Mouse (Mus musculus) neural tube, embryonic 12.5 days (tissue): ENCODE measurements around the gene Zfp644. TPM values are rescaled to one million over a fixed set of nuclear protein-coding genes. Genes with fewer than 3 reads are reported as not detected.
A peak's percentile ranks its signal among the peaks of the same experiment; 100 is the strongest.

ENCODE experiments used
- ATAC-seq: fragments of 200-750 bp; cut with Nextera tagmentation; 2 replicates; pipeline ENCODE4 v1.8.0; 2017; ENCODE audit warnings: low read depth, mild to moderate bottlenecking, moderate TSS enrichment, moderate library complexity; ENCODE audit not compliant: low FRiP score
- H3K27ac ChIP-seq: fragments of 300-500 bp; sonication (generic); 2 replicates; pipeline ENCODE4 v1.5.1; 2016
- H3K27me3 ChIP-seq: fragments of 300-500 bp; sonication (generic); replicated peaks from 2 replicates; pipeline ENCODE4 v1.6.1; 2016; ENCODE audit warnings: mild to moderate bottlenecking
- H3K36me3 ChIP-seq: fragments of 300-500 bp; sonication (generic); 2 replicates; pipeline ENCODE4 v1.6.1; 2016; ENCODE audit warnings: mild to moderate bottlenecking
- H3K4me1 ChIP-seq: fragments of 300-500 bp; sonication (generic); 2 replicates; pipeline ENCODE4 v1.6.1; 2016
- H3K4me2 ChIP-seq: fragments of 300-500 bp; sonication (generic); replicated peaks from 2 replicates; pipeline ENCODE4 v1.6.1; 2016; ENCODE audit warnings: mild to moderate bottlenecking
- H3K4me3 ChIP-seq: fragments of 300-500 bp; sonication (generic); 2 replicates; pipeline ENCODE4 v1.5.1; 2016
- H3K9ac ChIP-seq: fragments of 300-500 bp; sonication (generic); 2 replicates; pipeline ENCODE4 v1.6.1; 2016; ENCODE audit warnings: mild to moderate bottlenecking
- H3K9me3 ChIP-seq: fragments of 300-500 bp; sonication (generic); 2 replicates; pipeline ENCODE4 v1.6.1; 2016; ENCODE audit warnings: mild to moderate bottlenecking
- WGBS: fragments of 180-500 bp; shearing (Covaris S2); methylation state at CpG from one replicate; pipeline ENCODE4 v1.1.7; 2016; 5-methylcytosine and 5-hydroxymethylcytosine counted together
- polyA plus RNA-seq: library from polyadenylated mRNA; unstranded; fragments of >200 nt; fragmentation: Nextera tagmentation; extraction: Ambion mirVana; gene quantifications from 2 replicates; pipeline ENCODE4 v1.2.1, GENCODE M21; 2016

The Zfp644 gene
- 63.3 and 72.9 TPM in 2 replicates for polyA plus RNA-seq

DNA sequence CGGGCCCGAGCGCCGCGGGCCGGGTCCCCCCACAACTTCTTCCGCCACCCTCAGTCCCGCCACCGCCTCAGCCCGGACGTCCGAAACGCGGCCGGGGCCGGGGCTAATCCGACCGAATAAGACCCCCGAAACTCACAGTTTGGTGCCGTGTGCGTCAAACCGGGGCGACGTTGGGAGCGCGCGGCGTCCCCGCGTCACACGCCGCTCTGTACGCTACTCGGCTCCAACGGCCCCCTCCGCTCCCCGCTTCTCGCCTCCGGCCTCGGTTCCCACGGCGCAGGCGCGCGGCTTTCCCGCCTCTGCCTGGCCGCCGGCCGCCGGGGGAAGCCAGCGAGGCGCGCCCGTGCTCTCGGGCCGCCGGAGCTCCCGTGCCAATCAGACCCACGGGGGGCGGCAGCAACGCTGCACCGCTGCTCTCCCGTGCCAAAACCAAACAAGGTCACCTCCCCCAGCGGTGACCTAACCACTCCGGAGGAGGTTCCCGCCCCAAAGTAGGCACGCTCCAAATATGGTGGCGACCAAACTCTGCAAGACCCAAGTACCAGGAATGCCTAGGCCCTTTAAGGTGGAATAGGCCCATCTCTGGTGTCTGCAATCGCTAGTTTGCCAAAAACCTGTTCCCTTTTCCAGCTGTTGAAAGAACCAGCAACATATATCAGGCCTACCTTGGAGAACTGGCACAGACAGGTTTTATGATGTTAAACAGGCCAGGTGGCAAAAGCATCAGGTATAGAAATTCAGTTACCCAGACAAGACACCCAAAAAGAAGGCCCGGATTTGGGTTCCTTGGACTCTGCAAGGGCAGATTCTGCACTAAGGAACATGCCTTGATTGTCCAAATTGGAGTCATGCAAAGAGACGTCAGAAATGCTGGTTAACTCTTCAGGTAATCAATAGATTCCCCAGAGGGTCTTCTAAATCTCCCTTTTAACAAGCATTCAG lies at the start of gene Zfp644:
Gene Zfp644 (minus strand): TSS at position 892 of the 942 bp plus-strand sequence.
- 2% methylated on average over 71 of the region's 71 CpGs for WGBS
- H3K9me3 ChIP-seq: no peaks in the 10 kb centered on the region
- peak within 1 kb of the TSS; percentile 70 for H3K4me2 ChIP-seq
- H3K4me1 ChIP-seq: peaks cover 17% of the 10 kb centered on the region
- H3K4me3 ChIP-seq: peak within 1 kb of the TSS; percentile 87
- peak within 1 kb of the TSS; percentile 97 for H3K9ac ChIP-seq
- H3K27me3 ChIP-seq: no peaks in the 10 kb centered on the region
- peak within 1 kb of the TSS; percentile 98 for H3K27ac ChIP-seq
- ATAC-seq: peak; percentile 96
- H3K36me3 ChIP-seq: no peaks in the 10 kb centered on the region

DNA sequence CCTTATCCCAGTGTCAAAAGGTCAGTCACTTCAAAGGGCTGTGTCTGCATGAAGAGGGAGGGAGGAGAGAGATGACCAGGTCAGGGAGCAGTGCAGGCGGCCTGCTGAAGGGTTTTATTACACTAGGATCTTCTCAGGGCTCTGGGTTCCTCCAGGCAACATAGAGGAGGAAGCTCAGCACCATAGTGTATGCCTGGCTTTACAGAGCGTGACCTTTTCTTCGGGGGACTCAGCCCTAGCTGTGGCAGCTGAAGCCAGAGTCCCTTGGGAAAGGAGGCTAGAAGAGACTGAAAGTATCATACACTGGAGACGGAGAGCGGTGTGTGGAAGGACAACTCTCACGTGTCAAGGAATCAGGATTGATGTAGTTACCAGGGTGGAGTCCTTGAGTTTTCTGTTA lies 42.6 kb upstream of the Zfp644 start:
- no peak overlapping the region for H3K4me3 ChIP-seq
- ATAC-seq: no peak
- 15% methylated on average over 6 of the region's 6 CpGs for WGBS
- no peaks in the 10 kb centered on the region for H3K4me1 ChIP-seq
- no peak overlapping the region for H3K9ac ChIP-seq
- no peaks in the 10 kb centered on the region for H3K36me3 ChIP-seq
- no peaks in the 10 kb centered on the region for H3K9me3 ChIP-seq
- no peak overlapping the region for H3K4me2 ChIP-seq
- no peaks in the 10 kb centered on the region for H3K27me3 ChIP-seq
- no peak overlapping the region for H3K27ac ChIP-seq

DNA sequence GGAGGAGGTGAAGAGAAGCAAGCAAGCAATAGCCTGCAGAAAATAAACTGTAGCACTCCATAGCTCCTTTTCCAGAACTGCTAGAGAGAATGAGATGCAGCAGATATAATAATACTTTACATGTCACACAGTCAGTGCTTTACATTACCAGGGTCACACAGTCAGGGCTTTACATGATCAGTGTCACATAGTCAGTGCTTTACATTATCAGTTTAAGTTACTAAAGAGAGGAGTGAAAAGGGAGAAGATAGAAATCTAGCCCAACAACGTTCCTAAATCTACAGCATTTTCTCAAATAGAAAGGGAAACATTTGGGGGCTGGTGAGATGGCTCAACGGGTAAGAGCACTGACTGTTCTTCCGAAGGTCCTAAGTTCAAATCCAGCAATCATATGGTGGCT lies 26.4 kb upstream of the Zfp644 start:
- Histone ChIP-seq H3K27ac (no peak overlapping the region), H3K9ac (no peak overlapping the region), H3K36me3 (no peaks in the 10 kb centered on the region), H3K4me3 (no peak overlapping the region), H3K27me3 (no peaks in the 10 kb centered on the region), H3K9me3 (peaks cover 5% of the 10 kb centered on the region; the same call in 1 of the 2 replicates), H3K4me2 (no peak overlapping the region), H3K4me1 (no peaks in the 10 kb centered on the region)
- WGBS: 91% methylated on average over 3 of the region's 3 CpGs
- no peak for ATAC-seq

DNA sequence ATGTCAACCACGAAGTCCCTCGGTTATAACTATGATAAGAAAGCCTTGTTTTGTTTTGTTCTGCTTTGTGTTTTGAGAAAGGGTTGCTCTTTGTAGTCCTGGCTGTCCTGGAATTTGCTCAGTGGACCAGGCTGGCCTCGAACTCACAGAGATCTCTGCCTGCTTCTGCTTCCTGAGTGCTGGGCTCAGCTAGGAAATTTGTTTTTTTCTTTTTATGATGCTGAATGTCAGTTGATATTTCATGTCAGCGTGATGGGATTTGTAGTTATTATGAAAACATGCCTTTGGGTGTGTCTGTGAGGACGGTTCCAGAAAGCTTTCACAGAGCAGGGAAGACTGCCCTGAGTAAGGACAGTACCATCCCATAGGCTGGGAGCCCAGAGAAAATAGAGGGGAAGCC lies 25.7 kb upstream of the Zfp644 start:
- H3K9me3 ChIP-seq: peaks cover 5% of the 10 kb centered on the region; the same call in 1 of the 2 replicates
- H3K36me3 ChIP-seq: no peaks in the 10 kb centered on the region
- no peak overlapping the region for H3K4me2 ChIP-seq
- no peak overlapping the region for H3K4me3 ChIP-seq
- no peak overlapping the region for H3K27ac ChIP-seq
- ATAC-seq: no peak
- no peaks in the 10 kb centered on the region for H3K27me3 ChIP-seq
- 83% methylated on average over 5 of the region's 5 CpGs for WGBS
- H3K4me1 ChIP-seq: no peaks in the 10 kb centered on the region
- H3K9ac ChIP-seq: no peak overlapping the region

DNA sequence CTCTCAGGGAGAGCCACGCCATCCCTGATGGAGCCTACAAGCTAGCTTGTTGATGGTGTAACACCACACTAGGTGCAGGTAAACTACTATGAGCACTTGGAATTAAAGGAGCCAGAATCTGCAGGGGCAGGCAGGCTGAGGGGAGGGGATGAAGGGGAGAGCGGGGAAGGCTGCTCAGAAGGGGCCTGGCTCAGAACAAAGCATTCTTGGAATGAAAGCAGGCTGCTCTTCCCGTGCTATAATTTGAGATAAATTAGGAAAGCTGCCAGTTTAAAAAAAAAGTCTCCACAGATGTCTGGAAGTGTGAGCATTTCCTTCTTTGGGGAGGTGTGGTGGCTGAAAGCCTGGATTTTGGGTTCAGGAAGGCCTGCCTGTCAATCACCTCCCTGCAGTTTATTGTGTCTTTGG lies 14.8 kb upstream of the Zfp644 start:
- Histone ChIP-seq H3K9ac (no peak overlapping the region), H3K27ac (no peak overlapping the region), H3K27me3 (no peaks in the 10 kb centered on the region), H3K4me1 (no peaks in the 10 kb centered on the region), H3K4me3 (no peak overlapping the region), H3K4me2 (no peak overlapping the region), H3K36me3 (no peaks in the 10 kb centered on the region), H3K9me3 (no peaks in the 10 kb centered on the region)
- WGBS: 27% methylated on average over 3 of the region's 3 CpGs
- ATAC-seq: no peak

DNA sequence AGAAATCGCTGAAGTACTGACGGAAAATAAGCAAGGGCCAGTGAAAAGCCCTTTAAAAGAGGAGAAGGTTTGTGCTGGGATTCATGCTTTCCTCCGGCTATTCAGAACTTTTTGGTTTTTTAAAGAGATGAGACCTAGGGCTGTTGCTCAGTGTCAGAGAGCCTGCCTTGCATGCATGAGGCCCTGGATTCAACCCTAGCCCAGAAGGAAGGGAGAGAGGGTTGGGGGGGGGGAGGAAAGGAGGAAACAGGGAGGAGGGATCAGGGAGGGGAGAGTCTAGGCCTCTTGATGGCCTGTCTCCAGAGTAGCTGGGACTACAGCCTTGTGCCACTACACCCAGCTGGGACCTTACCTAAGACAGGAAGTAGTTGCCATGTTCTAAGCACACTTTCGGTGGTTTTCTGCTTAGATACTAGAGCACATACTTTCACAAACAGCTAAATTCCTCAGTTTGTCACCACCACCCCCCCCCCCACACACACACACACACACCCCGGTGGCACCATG lies 14.2 kb upstream of the Zfp644 start:
- no peak for ATAC-seq

DNA sequence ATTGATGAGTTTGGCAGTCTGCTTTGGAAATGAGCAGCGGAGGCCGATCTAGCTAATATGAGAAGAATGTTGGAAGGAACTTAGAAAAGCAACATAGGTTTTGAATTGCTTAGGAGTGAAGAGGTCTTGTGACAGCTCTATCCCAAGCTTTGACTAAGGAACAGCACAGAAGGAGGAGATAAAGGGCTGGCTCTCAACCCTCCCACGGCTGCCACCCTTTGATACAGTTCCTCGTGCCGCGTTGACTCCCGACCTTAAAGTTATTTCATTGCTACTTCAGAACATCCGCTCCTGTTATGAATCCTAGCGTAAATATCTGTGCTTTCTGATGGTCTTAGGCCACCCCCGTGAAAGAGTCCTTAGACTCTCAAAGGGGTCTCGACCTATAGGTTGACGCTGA lies 13.5 kb upstream of the Zfp644 start:
- 78% methylated on average over 12 of the region's 12 CpGs for WGBS
- ATAC-seq: no peak
- Histone ChIP-seq H3K36me3 (no peaks in the 10 kb centered on the region), H3K4me1 (no peaks in the 10 kb centered on the region), H3K27me3 (no peaks in the 10 kb centered on the region), H3K9ac (no peak overlapping the region), H3K4me3 (no peak overlapping the region), H3K27ac (no peak overlapping the region), H3K4me2 (no peak overlapping the region), H3K9me3 (no peaks in the 10 kb centered on the region)

More for the DNA sequence above, 14.2 kb upstream of the Zfp644 start:
- Histone ChIP-seq H3K4me1 (no peaks in the 10 kb centered on the region), H3K9me3 (no peaks in the 10 kb centered on the region), H3K27ac (no peak overlapping the region), H3K4me2 (no peak overlapping the region), H3K36me3 (no peaks in the 10 kb centered on the region), H3K9ac (no peak overlapping the region), H3K4me3 (no peak overlapping the region), H3K27me3 (no peaks in the 10 kb centered on the region)
- WGBS: 73% methylated on average over 5 of the region's 5 CpGs

DNA sequence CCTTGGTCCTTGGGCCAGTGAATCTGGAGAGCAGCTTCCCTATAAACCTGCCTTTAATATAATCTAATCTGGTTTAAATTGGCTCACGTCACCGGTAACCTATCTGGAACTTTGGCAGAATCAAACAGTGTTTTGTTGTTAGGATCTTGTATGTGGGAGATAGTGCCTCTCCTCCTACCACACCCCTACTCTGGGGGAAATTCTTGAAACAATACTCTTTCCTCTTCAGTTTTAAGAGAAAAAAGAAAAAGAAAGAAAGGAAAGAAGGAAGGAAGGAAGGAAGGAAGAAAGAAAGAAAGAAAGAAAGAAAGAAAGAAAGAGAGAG lies 13.0 kb upstream of the Zfp644 start:
- WGBS: 69% methylated on average over 2 of the region's 2 CpGs
- Histone ChIP-seq H3K27ac (no peak overlapping the region), H3K9me3 (no peaks in the 10 kb centered on the region)

DNA sequence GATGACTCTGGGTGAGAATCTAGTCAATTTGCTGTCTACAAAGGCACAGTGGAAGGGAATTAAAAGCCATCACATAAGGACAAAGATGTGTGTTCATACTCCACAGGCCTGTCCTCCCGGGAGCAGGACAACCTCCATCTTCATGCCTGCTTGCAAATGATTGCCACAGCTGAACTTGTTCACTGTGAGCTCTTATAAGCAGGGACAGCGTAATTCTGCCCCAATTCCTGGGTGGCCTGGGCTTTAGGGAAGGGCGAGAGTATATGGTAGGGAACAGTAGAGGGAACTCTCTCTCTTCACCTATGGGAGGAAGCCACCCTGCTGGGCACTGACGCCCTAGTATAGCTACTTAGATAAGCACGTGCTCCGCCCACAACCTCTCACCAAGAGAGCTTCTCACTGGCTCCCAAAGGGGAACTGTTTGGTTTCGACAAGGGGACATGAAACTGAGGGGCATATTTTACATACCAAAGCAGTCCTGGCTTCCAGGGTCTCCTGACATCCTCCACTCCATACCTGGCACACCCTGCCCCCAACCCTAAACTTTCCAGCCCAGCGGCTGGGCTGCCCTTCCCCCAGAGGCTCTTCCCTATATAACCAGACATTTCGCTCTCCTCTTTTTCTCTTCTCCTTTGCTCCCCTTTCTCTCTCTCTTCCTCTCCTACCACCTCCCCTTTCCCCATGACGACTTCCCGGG lies 12.4 kb upstream of the Zfp644 start:
- Histone ChIP-seq H3K36me3 (no peaks in the 10 kb centered on the region), H3K4me2 (no peak overlapping the region), H3K9ac (no peak overlapping the region), H3K9me3 (no peaks in the 10 kb centered on the region), H3K4me3 (no peak overlapping the region), H3K27ac (no peak overlapping the region), H3K27me3 (no peaks in the 10 kb centered on the region), H3K4me1 (no peaks in the 10 kb centered on the region)
- WGBS: 35% methylated on average over 11 of the region's 11 CpGs
- ATAC-seq: no peak

More for the DNA sequence above, 13.0 kb upstream of the Zfp644 start:
- no peaks in the 10 kb centered on the region for H3K27me3 ChIP-seq
- no peak for ATAC-seq
- H3K4me1 ChIP-seq: no peaks in the 10 kb centered on the region
- H3K4me3 ChIP-seq: no peak overlapping the region
- H3K9ac ChIP-seq: no peak overlapping the region
- no peaks in the 10 kb centered on the region for H3K36me3 ChIP-seq
- H3K4me2 ChIP-seq: no peak overlapping the region

DNA sequence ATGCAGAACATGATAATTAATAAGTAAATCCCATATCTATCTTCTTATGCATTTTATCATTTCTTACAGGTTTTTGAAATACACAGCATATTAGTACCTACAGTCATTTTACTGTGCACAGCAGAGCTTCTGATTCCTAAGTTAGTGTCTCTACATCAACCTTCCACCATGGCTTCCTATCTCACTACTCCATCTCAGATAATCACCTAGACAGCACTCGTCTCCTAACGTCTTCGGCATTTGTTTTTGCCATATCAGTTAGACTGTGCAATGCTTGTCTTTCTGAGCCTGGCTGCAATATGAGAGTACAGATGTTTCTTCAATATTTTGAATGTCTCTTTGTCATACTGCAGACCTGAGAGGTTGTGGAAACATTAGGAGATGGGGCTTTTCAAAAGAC lies 9.3 kb upstream of the Zfp644 start:
- Histone ChIP-seq H3K27me3 (no peaks in the 10 kb centered on the region), H3K4me2 (no peak overlapping the region), H3K27ac (no peak overlapping the region), H3K4me3 (no peak overlapping the region), H3K36me3 (no peaks in the 10 kb centered on the region), H3K9me3 (0 out of 2 replicates have a peak, but pooled peaks cover 5% of the 10 kb centered on the region), H3K4me1 (no peaks in the 10 kb centered on the region), H3K9ac (no peak overlapping the region)
- 91% methylated on average over 3 of the region's 3 CpGs for WGBS
- ATAC-seq: no peak

DNA sequence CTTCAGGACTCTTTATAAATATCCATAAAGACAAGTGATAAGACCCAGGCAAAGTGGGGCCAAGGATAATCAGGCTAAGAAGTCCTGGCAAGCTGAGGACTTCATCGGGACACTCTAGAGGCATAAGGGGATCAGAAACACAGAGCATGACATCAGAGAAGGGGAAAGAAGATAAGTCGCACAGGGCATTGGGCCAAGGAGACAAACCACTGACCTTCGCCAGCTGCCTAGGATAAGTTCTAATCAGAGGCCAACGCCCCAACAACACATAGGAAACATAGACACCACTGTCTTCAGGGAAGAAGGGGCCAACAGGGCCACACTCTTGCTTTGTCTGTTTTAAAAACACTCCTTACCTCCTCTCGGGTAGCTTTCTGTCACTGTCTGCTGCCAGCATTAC lies 8.1 kb upstream of the Zfp644 start:
- 92% methylated on average over 5 of the region's 5 CpGs for WGBS
- Histone ChIP-seq H3K27me3 (no peaks in the 10 kb centered on the region), H3K9ac (no peak overlapping the region), H3K4me2 (no peak overlapping the region), H3K36me3 (no peaks in the 10 kb centered on the region), H3K27ac (no peak overlapping the region), H3K4me3 (no peak overlapping the region), H3K4me1 (no peaks in the 10 kb centered on the region), H3K9me3 (0 out of 2 replicates have a peak, but pooled peaks cover 5% of the 10 kb centered on the region)
- ATAC-seq: no peak

DNA sequence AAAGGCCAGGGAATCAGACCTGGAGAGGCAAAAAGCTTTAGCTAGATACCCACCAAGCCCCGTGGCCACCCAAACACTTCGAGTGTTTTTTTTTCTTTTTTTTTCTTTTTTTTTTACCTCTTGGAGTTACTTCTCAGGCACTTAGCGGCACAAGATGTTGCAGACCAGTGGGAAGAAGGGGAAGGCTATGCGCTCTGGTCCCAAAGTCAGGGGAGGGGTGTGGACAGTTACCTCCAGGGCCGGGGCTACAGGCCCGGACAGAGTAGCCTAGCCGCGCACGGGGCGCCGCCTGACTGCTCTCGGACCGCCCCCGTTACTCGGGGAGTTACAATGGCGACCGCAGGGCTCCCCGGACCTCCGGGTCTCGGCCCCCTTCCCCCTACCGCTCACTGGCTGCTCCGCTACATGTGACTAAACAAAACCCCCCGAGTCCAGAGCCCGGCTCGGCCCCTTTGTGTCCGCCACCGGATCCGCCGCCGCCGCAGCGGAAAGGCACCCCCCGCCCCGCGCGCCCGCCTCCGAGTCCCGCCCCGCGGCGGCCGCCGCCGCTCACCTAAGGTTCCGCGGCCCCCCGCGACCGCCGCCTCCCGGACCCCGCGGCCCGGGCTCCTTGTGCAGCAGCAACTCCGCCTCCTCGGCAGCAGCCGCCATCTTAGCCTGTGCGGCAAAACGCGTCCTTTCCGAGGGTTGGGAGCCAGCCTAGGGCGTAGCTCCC lies 1.2 kb downstream of the Zfp644 start:
- peak overlapping the region; percentile 98 for H3K27ac ChIP-seq
- no peaks in the 10 kb centered on the region for H3K9me3 ChIP-seq
- peak overlapping the region; percentile 70 for H3K4me2 ChIP-seq
- 1% methylated on average over 63 of the region's 63 CpGs for WGBS
- no peaks in the 10 kb centered on the region for H3K27me3 ChIP-seq
- ATAC-seq: peak; percentile 94
- H3K4me3 ChIP-seq: peak overlapping the region; percentile 87
- H3K9ac ChIP-seq: peak overlapping the region; percentile 97
- H3K36me3 ChIP-seq: no peaks in the 10 kb centered on the region; the same call in 1 of the 2 replicates
- H3K4me1 ChIP-seq: peaks cover 17% of the 10 kb centered on the region
